Mouse (Mus musculus) ES-E14 (cell line): Measurements from ENCODE around the gene Tex33. TPM values are rescaled to one million over a fixed set of nuclear protein-coding genes. Genes with fewer than 3 reads are reported as not detected.
A peak's percentile ranks its signal among the peaks of the same experiment; 100 is the strongest.
"Not testable (repeated sequence)": the region's sequence is repeated elsewhere in the genome, so short reads cannot be mapped to it uniquely, and the experiment has no call there.

Experiments
- DNase-seq: peaks from one replicate; pipeline ENCODE4 v3.0.0-alpha.2; 2013; ENCODE audit warnings: low read depth, low spot score
- H3K27ac ChIP-seq: 2 replicates; pipeline ENCODE4 v1.5.1; 2012; ENCODE audit warnings: low read depth, mild to moderate bottlenecking, low read length, moderate library complexity, mixed read lengths; ENCODE audit not compliant: poor library complexity, insufficient read depth, severe bottlenecking
- H3K36me3 ChIP-seq: 2 replicates; pipeline ENCODE4 v1.6.1; 2012; ENCODE audit warnings: mild to moderate bottlenecking, low read length, moderate library complexity, mixed read lengths; ENCODE audit not compliant: control insufficient read depth, poor library complexity, insufficient read depth, severe bottlenecking
- H3K4me1 ChIP-seq, 2 experiments: fragments of 150-350 bp in 1 of 2; sonication (generic) in 1 of 2; 2 replicates each; pipeline ENCODE4 v1.6.1; 2012; ENCODE audit warnings: low read length in 2 of 2, mild to moderate bottlenecking in 1 of 2, mixed read lengths in 1 of 2; ENCODE audit not compliant: control insufficient read depth in 2 of 2, insufficient read depth in 2 of 2, poor library complexity in 1 of 2
- H3K4me3 ChIP-seq, 2 experiments: fragments of 150-350 bp in 1 of 2; sonication (generic) in 1 of 2; 2 replicates each; pipeline ENCODE4 v1.5.1; 2012; ENCODE audit warnings: low read length in 2 of 2, low read depth in 1 of 2, mild to moderate bottlenecking in 1 of 2, mixed read lengths in 1 of 2; ENCODE audit not compliant: insufficient read depth in 1 of 2, poor library complexity in 1 of 2, severe bottlenecking in 1 of 2
- H3K9ac ChIP-seq: 2 replicates; pipeline ENCODE4 v1.6.1; 2012; ENCODE audit warnings: low read depth, mild to moderate bottlenecking, low read length, mixed read lengths; ENCODE audit not compliant: poor library complexity, insufficient read depth, severe bottlenecking
- H3K9me3 ChIP-seq: fragments of 150-350 bp; sonication (generic); 2 replicates; pipeline ENCODE4 v1.6.1; 2012; ENCODE audit warnings: low read depth, mild to moderate bottlenecking, low read length; ENCODE audit not compliant: control insufficient read depth, insufficient read depth
- CHD2 ChIP-seq: IDR thresholded peaks from 2 replicates; pipeline ENCODE4 v1.6.1; 2014; ENCODE audit warnings: mild to moderate bottlenecking, low read depth, low read length, inconsistent platforms
- HCFC1 ChIP-seq: IDR thresholded peaks from 2 replicates; pipeline ENCODE4 v1.6.1; 2012; ENCODE audit warnings: low read length, inconsistent platforms, borderline replicate concordance; ENCODE audit not compliant: insufficient read depth
- MAFK ChIP-seq: IDR thresholded peaks from 2 replicates; pipeline ENCODE4 v1.6.1; 2014; ENCODE audit warnings: mild to moderate bottlenecking, low read depth, low read length, inconsistent platforms; ENCODE audit not compliant: insufficient read depth
- ZC3H11A ChIP-seq: IDR thresholded peaks from 2 replicates; pipeline ENCODE4 v1.6.1; 2012; ENCODE audit warnings: low read depth, mild to moderate bottlenecking, inconsistent platforms, low read length, borderline replicate concordance
- ZNF384 ChIP-seq: IDR thresholded peaks from 2 replicates; pipeline ENCODE4 v1.6.1; 2012; ENCODE audit warnings: low read depth, low read length, inconsistent platforms
- in situ Hi-C, 2 experiments: fragments of 600-800 bp; cut with MboI; formaldehyde crosslinking; loops; one replicate each; pipeline ENCODE4 v1.15.1; 2025; ENCODE audit warnings: low sequenced_read_pairs in 2 of 2, inconsistent platforms in 1 of 2; ENCODE audit not compliant: unreplicated experiment in 2 of 2
- total RNA-seq: library from RNA; depleted of rRNA; stranded (reverse); fragments of 300-350 nt; gene quantifications from 2 replicates; pipeline ENCODE4 v1.2.3, GENCODE M21; 2012

Gene Tex33
- total RNA-seq, 1 experiment: not detected

DNA sequence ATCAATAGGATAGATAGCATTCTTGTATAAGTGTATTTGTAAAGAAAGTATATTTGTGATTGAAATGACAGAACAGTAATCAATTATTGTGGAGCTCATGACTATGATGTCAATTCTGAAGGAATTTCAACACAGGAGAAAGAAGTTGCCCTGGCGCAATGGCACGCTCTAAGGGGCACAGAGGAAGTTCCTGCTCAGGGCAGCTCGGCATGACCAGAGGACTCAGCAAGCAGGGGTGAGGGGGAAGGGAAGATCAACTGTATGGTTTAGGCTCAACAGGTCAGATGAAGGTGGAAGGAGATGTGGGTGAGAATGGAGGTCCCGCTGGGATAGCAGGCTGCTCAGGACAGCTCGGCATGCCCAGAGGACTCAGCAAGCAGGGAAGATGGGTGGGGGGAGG, 40.2 kb downstream of the Tex33 start:
- H3K9me3 ChIP-seq: no peaks in the 10 kb centered on the region
- H3K4me3 ChIP-seq: no peak overlapping the region
- TF ChIP-seq ZNF384 (no peak), HCFC1 (no peak), CHD2 (no peak), MAFK (no peak), ZC3H11A (no peak)
- DNase-seq: no peak
- no peaks in the 10 kb centered on the region for H3K36me3 ChIP-seq
- H3K4me1 ChIP-seq: no peaks in the 10 kb centered on the region
- in situ Hi-C loops: no loop called here
- H3K9ac ChIP-seq: no peak overlapping the region
- H3K27ac ChIP-seq: no peak overlapping the region

- Histone ChIP-seq H3K27ac (no peak overlapping the region), H3K36me3 (no peaks in the 10 kb centered on the region), H3K9ac (no peak overlapping the region), H3K4me3 (no peak overlapping the region), H3K9me3 (no peaks in the 10 kb centered on the region), H3K4me1 (no peaks in the 10 kb centered on the region)
- in situ Hi-C loops: no loop called here
- DNase-seq: peak; percentile 25
- TF ChIP-seq MAFK (no peak), CHD2 (no peak), ZNF384 (no peak), ZC3H11A (no peak), HCFC1 (no peak)
Measured at GRCm38 (mm10) chr15:78354958-78355357, 40.8 kb downstream of the Tex33 start.

GRCm38 (mm10) chr15:78351586-78352165, 44.0 kb downstream of the Tex33 start:
- Histone ChIP-seq H3K9ac (no peak overlapping the region), H3K36me3 (no peaks in the 10 kb centered on the region), H3K9me3 (no peaks in the 10 kb centered on the region), H3K4me3 (no peak overlapping the region), H3K4me1 (no peaks in the 10 kb centered on the region), H3K27ac (no peak overlapping the region)
- DNase-seq: no peak
- in situ Hi-C loops: no loop called here
- no peak for TF ChIP-seq MAFK
- TF ChIP-seq ZNF384: no peak
- no peak for TF ChIP-seq HCFC1
- no peak for TF ChIP-seq ZC3H11A
- TF ChIP-seq CHD2: no peak

DNA sequence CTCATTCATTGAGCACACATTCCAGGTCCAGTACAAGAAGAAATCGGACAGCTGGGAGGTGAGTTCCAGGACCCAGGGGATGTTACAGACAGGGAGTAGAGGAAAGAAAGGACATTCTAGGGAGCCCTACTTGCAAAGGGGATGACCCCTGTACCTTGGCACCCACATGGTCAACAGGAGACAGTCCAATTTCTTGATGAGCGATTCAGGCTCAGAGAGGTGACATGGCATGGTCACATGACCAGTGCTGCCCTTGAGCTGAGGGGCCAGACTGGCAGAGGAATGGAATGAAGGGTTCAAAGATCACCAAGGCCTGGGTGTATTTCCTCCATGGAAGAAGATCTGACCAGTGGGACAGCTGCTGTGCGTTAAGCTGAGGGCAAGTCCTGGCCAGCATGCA, 51.1 kb downstream of the Tex33 start:
- no peak overlapping the region for H3K4me3 ChIP-seq
- no peak for DNase-seq
- H3K27ac ChIP-seq: no peak overlapping the region
- H3K36me3 ChIP-seq: no peaks in the 10 kb centered on the region
- no peak for TF ChIP-seq MAFK
- H3K4me1 ChIP-seq: no peaks in the 10 kb centered on the region
- H3K9me3 ChIP-seq: no peaks in the 10 kb centered on the region
- in situ Hi-C loops: no loop called here
- H3K9ac ChIP-seq: no peak overlapping the region

DNA sequence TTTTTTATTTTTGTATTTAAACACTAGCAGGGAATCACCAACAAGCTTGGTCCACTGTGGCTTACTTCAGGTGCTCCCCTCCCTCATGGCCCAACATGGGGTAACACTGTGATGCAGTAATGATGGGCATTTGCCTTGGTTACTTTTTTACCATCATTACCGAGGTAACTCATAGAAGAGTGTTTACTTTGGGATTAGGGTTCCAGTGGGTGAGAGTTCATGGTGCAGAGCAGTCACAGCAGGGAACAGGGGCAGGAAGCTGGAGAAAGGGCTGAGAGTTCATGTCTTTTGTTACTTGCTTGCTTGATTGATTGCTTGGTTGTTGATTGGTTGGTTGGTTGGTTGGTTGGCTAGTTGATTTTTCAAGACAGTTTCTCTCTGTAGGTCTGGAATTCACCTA, 52.0 kb downstream of the Tex33 start:
- H3K9ac ChIP-seq: no peak overlapping the region
- TF ChIP-seq ZNF384: no peak
- TF ChIP-seq ZC3H11A: no peak
- no peak for TF ChIP-seq MAFK
- no peak for TF ChIP-seq HCFC1
- TF ChIP-seq CHD2: no peak
- no peaks in the 10 kb centered on the region for H3K4me1 ChIP-seq

DNA sequence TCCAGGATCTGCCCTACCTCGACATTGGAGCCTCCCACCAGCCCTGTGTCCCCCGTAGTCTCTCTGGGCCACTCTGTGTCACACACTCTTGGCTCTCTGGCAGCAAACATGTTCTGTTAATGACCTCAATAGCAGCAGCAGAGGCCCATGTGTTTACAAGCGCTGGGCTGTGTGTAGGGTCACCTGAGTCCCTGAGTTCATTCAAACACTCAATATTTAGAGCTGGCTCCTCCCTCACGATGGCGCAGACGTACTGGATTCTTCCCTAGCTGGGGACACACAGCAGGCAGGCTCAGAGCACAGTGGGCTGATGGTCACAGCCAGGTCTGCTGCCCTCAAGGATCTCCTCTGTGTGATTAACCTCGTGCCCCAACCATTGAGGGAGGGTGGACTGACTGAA, 54.8 kb downstream of the Tex33 start:
- DNase-seq, in situ Hi-C loops, H3K4me1 ChIP-seq, H3K27ac ChIP-seq, H3K4me3 ChIP-seq, H3K9me3 ChIP-seq, H3K36me3 ChIP-seq, H3K9ac ChIP-seq: not testable (repeated sequence)

More for the DNA sequence above, 52.0 kb downstream of the Tex33 start:
- no peak overlapping the region for H3K4me3 ChIP-seq
- H3K36me3 ChIP-seq: no peaks in the 10 kb centered on the region
- H3K27ac ChIP-seq: no peak overlapping the region
- H3K9me3 ChIP-seq: no peaks in the 10 kb centered on the region
- no peak for DNase-seq
- in situ Hi-C loops: no loop called here
